Mouse (Mus musculus) embryonic facial prominence, embryonic 14.5 days (tissue): ENCODE measurements around the gene Phf10. TPM values are rescaled to one million over a fixed set of nuclear protein-coding genes. Genes with fewer than 3 reads are reported as not detected.
A peak's percentile ranks its signal among the peaks of the same experiment; 100 is the strongest.
"Not testable (repeated sequence)": the region's sequence is repeated elsewhere in the genome, so short reads cannot be mapped to it uniquely, and the experiment has no call there.

Experiments used
- ATAC-seq: fragments of 200-750 bp; cut with Nextera tagmentation; 2 replicates; pipeline ENCODE4 v1.8.0; 2017; ENCODE audit warnings: low read depth, moderate number of reproducible peaks, moderate TSS enrichment
- DNase-seq: peaks from one replicate; pipeline ENCODE4 v3.0.0-alpha.2; 2015; ENCODE audit warnings: low spot score
- H3K27ac ChIP-seq: fragments of 300-500 bp; sonication (generic); replicated peaks from 2 replicates; pipeline ENCODE4 v1.5.1; 2014; ENCODE audit warnings: low read depth, mild to moderate bottlenecking, low read length, moderate library complexity
- H3K27me3 ChIP-seq: fragments of 300-500 bp; sonication (generic); replicated peaks from 2 replicates; pipeline ENCODE4 v1.6.1; 2014; ENCODE audit warnings: low read length; ENCODE audit not compliant: control insufficient read depth, insufficient read depth
- H3K36me3 ChIP-seq: fragments of 300-500 bp; sonication (generic); 2 replicates; pipeline ENCODE4 v1.6.1; 2014; ENCODE audit warnings: low read length, mixed read lengths; ENCODE audit not compliant: control insufficient read depth, insufficient read depth
- H3K4me1 ChIP-seq: fragments of 300-500 bp; sonication (generic); 2 replicates; pipeline ENCODE4 v1.6.1; 2014; ENCODE audit warnings: antibody characterized with exemption, low read length; ENCODE audit not compliant: control insufficient read depth, insufficient read depth
- H3K4me2 ChIP-seq: fragments of 300-500 bp; sonication (generic); 2 replicates; pipeline ENCODE4 v1.6.1; 2014; ENCODE audit warnings: low read depth, mild to moderate bottlenecking, low read length, moderate library complexity, mixed read lengths
- H3K4me3 ChIP-seq: fragments of 300-500 bp; sonication (generic); 2 replicates; pipeline ENCODE4 v1.5.1; 2014; ENCODE audit warnings: low read depth, mild to moderate bottlenecking, low read length
- H3K9ac ChIP-seq: fragments of 300-500 bp; sonication (generic); 2 replicates; pipeline ENCODE4 v1.6.1; 2014; ENCODE audit warnings: low read depth, mild to moderate bottlenecking, low read length, moderate library complexity, mixed read lengths
- H3K9me3 ChIP-seq: fragments of 300-500 bp; sonication (generic); 2 replicates; pipeline ENCODE4 v1.6.1; 2016; ENCODE audit warnings: low read length; ENCODE audit not compliant: control insufficient read depth
- whole genome bisulfite sequencing: fragments of 180-500 bp; shearing (Covaris S2); extraction: QIAGEN DNeasy Blood & Tissue Kit; methylation state at CpG from one replicate; pipeline ENCODE4 v1.1.7; 2014; 5-methylcytosine and 5-hydroxymethylcytosine counted together
- polyA plus RNA-seq: library from polyadenylated mRNA; unstranded; fragments of >200 nt; fragmentation: Nextera tagmentation; extraction: Ambion mirVana; gene quantifications from 2 replicates; pipeline ENCODE4 v1.2.1, GENCODE M21; 2014

The Phf10 gene
- 50.5 and 52.0 TPM in 2 replicates for polyA plus RNA-seq

DNA sequence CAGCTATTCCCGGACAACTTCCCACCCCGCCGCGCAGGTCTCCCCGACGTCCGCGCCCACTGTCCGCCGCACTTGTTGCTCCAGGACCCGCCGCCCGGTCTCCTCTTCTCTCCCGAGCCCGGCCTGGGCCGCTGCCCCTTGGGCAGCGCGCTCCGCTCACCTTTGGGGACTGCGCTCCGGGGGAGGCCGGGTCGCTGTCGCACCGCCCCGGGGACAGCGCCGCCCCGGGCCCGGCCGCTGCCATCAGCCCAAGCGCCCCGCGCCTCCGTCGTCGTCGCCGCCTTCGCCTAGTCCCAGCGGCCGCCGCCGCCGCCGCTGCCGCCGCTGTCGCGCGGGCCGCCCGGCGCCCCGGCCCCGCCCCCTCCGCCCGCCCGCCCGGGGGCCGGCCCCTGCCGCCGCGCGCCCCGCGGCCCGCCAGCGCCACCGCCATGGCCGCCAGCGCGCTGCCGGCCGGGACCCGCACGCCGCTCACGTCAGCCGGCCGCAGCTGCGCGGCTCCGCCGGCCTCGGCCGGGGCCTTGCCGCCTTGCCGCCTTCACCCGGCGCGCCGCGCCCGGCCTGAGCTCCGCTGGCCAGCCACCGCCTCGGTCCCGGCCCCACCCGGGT lies at the start of gene Phf10:
TSS of gene Phf10 (minus strand) at position 323 of the 606 bp plus-strand sequence.
- WGBS, result no CpG with 5 or more reads among the region's 100 CpGs
- H3K9me3 ChIP-seq, H3K27me3 ChIP-seq, H3K4me1 ChIP-seq: not testable (repeated sequence)
- peak within 1 kb of the TSS; percentile 80 for H3K9ac ChIP-seq
- DNase-seq (peak; percentile 4), ATAC-seq (peak; percentile 84)
- peaks cover 15% of the 10 kb centered on the region for H3K36me3 ChIP-seq
- H3K27ac ChIP-seq, result 0 out of 2 replicates have a peak within 1 kb of the TSS, but pooled peaks have one; percentile 52
- peak within 1 kb of the TSS; percentile 92 for H3K4me2 ChIP-seq
- peak within 1 kb of the TSS; percentile 64 for H3K4me3 ChIP-seq

GRCm38 (mm10) chr17:15009706-15010413 lies 48.8 kb upstream of the Phf10 start, which contains the start of gene Gm3435:
Gene Gm3435, plus strand, starts transcription at chr17:15010176.
- peak; percentile 98 for ATAC-seq
- no CpG with 5 or more reads among the region's 60 CpGs for WGBS

DNA sequence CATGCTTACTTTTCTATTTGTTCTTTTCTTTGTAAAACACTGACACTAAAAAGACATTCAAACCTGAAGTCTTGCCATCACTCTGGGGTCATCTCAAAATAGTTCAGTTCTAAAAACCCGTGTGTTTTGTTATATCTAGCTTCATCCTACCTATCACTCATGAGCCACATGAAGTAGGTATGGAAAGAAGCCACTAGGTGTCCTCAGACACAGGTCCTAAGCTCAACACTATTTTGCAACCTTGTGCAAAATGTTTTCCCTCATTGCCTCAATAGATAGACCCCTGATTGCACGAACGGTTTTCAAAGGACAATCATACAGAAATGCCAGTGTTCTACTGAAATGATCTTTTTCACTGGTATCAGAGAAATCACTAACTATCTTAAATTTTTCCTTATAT lies 48.0 kb upstream of the Phf10 start:
- not testable (repeated sequence) for H3K27me3 ChIP-seq, ATAC-seq, H3K4me1 ChIP-seq, H3K4me2 ChIP-seq, H3K27ac ChIP-seq, H3K9ac ChIP-seq, DNase-seq, H3K9me3 ChIP-seq, H3K36me3 ChIP-seq, H3K4me3 ChIP-seq
- WGBS, result no CpG with 5 or more reads among the region's 3 CpGs

More at GRCm38 (mm10) chr17:15009706-15010413, 48.8 kb upstream of the Phf10 start, which contains the start of gene Gm3435:
- H3K4me1 ChIP-seq, H3K36me3 ChIP-seq, H3K9me3 ChIP-seq, H3K27ac ChIP-seq, H3K9ac ChIP-seq, DNase-seq, H3K4me2 ChIP-seq, H3K27me3 ChIP-seq, H3K4me3 ChIP-seq: not testable (repeated sequence)

- H3K9ac ChIP-seq, H3K4me1 ChIP-seq, H3K4me2 ChIP-seq, H3K27me3 ChIP-seq, H3K9me3 ChIP-seq, H3K4me3 ChIP-seq, ATAC-seq, H3K36me3 ChIP-seq, H3K27ac ChIP-seq, DNase-seq: not testable (repeated sequence)
- no CpG with 5 or more reads among the region's 4 CpGs for WGBS
Measured at GRCm38 (mm10) chr17:15000047-15000446, 39.0 kb upstream of the Phf10 start.

GRCm38 (mm10) chr17:14994140-14994539 lies 33.1 kb upstream of the Phf10 start:
- not testable (repeated sequence) for H3K27ac ChIP-seq, H3K9ac ChIP-seq, DNase-seq, H3K4me1 ChIP-seq, H3K9me3 ChIP-seq, ATAC-seq, H3K36me3 ChIP-seq, H3K4me3 ChIP-seq, H3K27me3 ChIP-seq, H3K4me2 ChIP-seq
- no CpG with 5 or more reads among the region's 5 CpGs for WGBS

GRCm38 (mm10) chr17:14993139-14993832 lies 32.2 kb upstream of the Phf10 start:
- not testable (repeated sequence) for H3K27ac ChIP-seq, H3K27me3 ChIP-seq, H3K9ac ChIP-seq, H3K4me3 ChIP-seq, H3K4me2 ChIP-seq, DNase-seq, H3K36me3 ChIP-seq, H3K4me1 ChIP-seq, H3K9me3 ChIP-seq
- peak; percentile 91 for ATAC-seq
- WGBS, result no CpG with 5 or more reads among the region's 47 CpGs

- not testable (repeated sequence) for H3K27me3 ChIP-seq, H3K4me2 ChIP-seq, H3K4me1 ChIP-seq, H3K9me3 ChIP-seq, H3K36me3 ChIP-seq, DNase-seq, H3K27ac ChIP-seq, H3K4me3 ChIP-seq, H3K9ac ChIP-seq
- peak; percentile 79 for ATAC-seq
- WGBS, result no CpG with 5 or more reads among the region's 98 CpGs
Measured at GRCm38 (mm10) chr17:14992522-14993138, 31.6 kb upstream of the Phf10 start.

DNA sequence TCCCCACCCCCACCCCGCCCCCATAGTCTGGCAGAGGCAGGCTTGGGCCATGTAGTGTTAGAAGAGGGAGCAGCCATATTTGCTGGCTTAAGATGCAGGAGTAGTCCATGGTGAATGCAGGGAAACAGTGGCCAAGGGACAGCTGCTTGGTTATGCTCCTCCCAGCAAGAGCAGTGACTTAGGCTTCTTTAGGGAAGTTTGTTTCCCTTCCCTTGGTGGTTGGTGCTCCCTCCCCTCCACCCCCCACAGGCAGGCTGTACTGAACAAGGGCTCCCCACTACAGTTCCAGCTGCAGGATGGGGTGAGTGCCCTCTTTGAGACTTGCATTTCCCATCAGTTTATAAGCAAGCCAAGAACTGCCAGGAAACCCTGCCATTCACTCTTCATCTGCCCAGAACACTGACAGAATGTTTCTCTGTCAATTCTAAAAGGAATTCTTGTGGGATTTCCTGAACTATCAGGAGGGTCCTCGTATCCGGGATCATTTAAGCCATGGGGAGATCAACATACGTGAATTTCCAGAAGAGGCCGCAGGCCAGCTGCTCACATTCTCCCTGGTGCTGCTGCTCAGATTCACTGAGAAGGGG lies 29.1 kb upstream of the Phf10 start:
- WGBS, result 100% methylated on average over 2 of the region's 5 CpGs
- H3K27ac ChIP-seq, result not testable (repeated sequence)

More for the DNA sequence above, 29.1 kb upstream of the Phf10 start:
- H3K4me1 ChIP-seq, H3K4me2 ChIP-seq, H3K9me3 ChIP-seq, H3K9ac ChIP-seq, H3K27me3 ChIP-seq, DNase-seq, H3K36me3 ChIP-seq, ATAC-seq, H3K4me3 ChIP-seq: not testable (repeated sequence)
